Mouse (Mus musculus) megakaryocyte, embryonic 14.5 days (primary cell): ENCODE measurements around the gene Aco1. TPM values are rescaled to one million over a fixed set of nuclear protein-coding genes. Genes with fewer than 3 reads are reported as not detected.

Source experiments
- H3K27me3 ChIP-seq: replicated peaks from 2 replicates; pipeline ENCODE3; 2012; ENCODE audit warnings: inconsistent platforms
- H3K36me3 ChIP-seq: replicated peaks from 2 replicates; pipeline ENCODE3; 2012; ENCODE audit warnings: low read length, inconsistent platforms, mixed read lengths
- H3K4me1 ChIP-seq: 2 replicates; pipeline ENCODE4 v1.6.1; 2012; ENCODE audit warnings: inconsistent platforms
- H3K4me3 ChIP-seq: replicated peaks from 2 replicates; pipeline ENCODE3; 2012; ENCODE audit warnings: moderate library complexity, mild to moderate bottlenecking, inconsistent platforms
- H3K9me3 ChIP-seq: 2 replicates; pipeline ENCODE4 v1.6.1; 2012; ENCODE audit warnings: inconsistent platforms
- FLI1 ChIP-seq: IDR thresholded peaks from 2 replicates; pipeline ENCODE4 v1.6.1; 2012; ENCODE audit warnings: low read length, inconsistent platforms, mixed read lengths
- GATA1 ChIP-seq: IDR thresholded peaks from 3 replicates; pipeline ENCODE4 v1.6.1; 2012; ENCODE audit warnings: mixed read lengths, low read length, inconsistent platforms, borderline replicate concordance
- polyA plus RNA-seq: library from polyadenylated mRNA; stranded (reverse); fragments of >175 nt; gene quantifications from 2 replicates; pipeline ENCODE4 v1.2.3, GENCODE M21; 2012; ENCODE audit warnings: low replicate concordance; ENCODE audit not compliant: insufficient read depth

The Aco1 gene
- polyA plus RNA-seq, 1 experiment, result 3.3 TPM

DNA sequence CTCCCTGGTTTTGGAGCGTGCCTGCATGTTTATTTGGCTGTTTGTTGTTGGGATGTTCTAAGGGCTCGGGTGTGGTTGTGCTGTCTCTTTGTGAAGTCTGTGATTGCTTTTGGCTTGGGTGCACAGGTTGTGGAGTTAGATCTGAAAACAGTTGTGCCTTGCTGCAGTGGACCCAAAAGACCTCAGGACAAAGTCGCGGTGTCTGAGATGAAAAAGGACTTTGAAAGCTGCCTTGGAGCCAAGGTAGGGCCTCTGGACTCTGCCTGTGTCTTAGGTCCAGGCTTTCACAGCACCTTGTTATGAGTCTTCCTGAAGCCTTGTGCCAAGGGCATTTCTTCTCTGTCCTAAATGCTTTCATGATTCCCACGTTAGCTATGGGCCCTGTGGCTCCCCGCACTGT is 37.2 kb downstream of the Aco1 start:
- Histone ChIP-seq H3K27me3 (peaks cover 2% of the 10 kb centered on the region), H3K4me3 (no peak overlapping the region), H3K9me3 (no peaks in the 10 kb centered on the region), H3K4me1 (peaks cover 35% of the 10 kb centered on the region), H3K36me3 (peaks cover 94% of the 10 kb centered on the region)
- no peak for TF ChIP-seq FLI1
- TF ChIP-seq GATA1, result no peak

DNA sequence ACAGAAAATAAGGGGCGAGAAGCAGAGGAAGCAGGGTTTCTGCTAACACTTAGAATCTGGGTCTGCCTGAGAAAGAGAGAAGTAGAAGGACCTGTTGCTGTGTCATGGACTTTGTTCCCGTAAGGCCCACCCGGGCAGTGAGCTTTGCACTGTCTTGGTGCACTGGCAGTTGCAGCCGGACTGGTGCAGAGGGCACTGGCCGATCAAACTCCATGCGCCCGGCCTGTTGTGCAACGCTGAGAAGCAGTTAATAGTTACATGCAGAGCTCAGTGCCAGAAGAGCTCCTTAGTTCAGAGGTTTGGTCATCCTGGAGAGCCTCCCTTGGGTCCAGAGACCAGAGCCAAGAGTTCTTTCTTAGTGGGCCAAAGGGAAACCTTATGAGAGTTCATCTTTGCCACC is 38.8 kb downstream of the Aco1 start:
- H3K27me3 ChIP-seq, result no peaks in the 10 kb centered on the region
- no peak overlapping the region for H3K4me3 ChIP-seq
- TF ChIP-seq GATA1, result no peak
- TF ChIP-seq FLI1, result no peak
- peaks cover 25% of the 10 kb centered on the region for H3K4me1 ChIP-seq
- H3K9me3 ChIP-seq, result no peaks in the 10 kb centered on the region
- H3K36me3 ChIP-seq, result peaks cover 94% of the 10 kb centered on the region

DNA sequence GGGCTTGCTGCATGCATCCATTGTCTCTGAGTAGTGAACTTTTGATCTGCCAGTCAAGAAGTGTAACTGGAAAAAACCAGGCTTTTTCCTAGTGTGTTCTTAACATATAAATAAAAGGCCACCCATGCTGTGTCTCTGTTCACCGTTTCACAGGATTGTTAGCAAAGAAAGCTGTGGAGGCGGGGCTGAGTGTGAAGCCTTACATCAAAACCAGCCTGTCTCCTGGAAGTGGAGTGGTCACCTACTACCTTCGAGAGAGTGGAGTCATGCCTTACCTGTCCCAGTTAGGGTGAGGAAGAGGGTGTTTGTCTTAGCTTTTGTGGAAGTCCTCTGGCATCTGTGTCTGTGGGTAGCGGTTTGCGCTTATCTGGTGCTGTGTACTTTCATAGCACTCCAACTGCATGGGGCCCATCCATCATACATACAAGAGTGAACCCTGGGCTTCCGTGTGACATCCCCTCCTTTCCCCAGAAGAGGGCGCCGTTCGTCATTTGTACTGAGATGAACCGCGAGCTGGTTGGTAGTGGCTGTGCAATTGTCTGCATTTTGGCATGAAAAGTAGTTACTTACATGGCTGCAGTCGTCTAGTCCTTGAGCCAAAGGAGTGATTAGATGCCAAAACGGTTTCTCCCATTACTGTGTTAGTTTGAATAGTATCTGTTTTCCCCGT is 39.9 kb downstream of the Aco1 start:
- peaks cover 97% of the 10 kb centered on the region for H3K36me3 ChIP-seq
- TF ChIP-seq GATA1 (no peak), FLI1 (no peak)
- H3K9me3 ChIP-seq, result no peaks in the 10 kb centered on the region
- H3K4me3 ChIP-seq, result no peak overlapping the region
- H3K4me1 ChIP-seq, result peaks cover 15% of the 10 kb centered on the region
- H3K27me3 ChIP-seq, result no peaks in the 10 kb centered on the region

DNA sequence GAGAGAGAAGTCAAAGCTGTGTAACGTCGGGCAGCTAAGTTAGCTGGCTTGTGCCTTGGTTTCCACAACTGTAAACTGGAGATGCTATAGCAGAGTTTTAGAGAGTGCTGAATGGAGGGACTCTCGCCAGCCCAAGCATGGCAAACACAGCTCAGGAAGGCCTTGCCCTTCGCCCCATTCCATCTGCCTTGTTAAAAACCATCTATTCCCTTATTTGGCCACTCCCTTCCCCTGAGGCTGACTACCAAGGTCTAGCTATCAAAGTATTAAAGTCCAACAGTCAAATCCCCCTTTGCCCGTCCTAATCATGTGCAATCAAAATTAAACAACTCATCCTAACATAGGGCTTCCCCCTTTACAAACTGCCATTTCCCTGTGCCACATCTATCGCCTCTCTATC is 40.9 kb downstream of the Aco1 start:
- TF ChIP-seq GATA1 (no peak), FLI1 (no peak)
- Histone ChIP-seq H3K4me1 (peaks cover 11% of the 10 kb centered on the region), H3K9me3 (no peaks in the 10 kb centered on the region), H3K4me3 (no peak overlapping the region), H3K27me3 (no peaks in the 10 kb centered on the region), H3K36me3 (peaks cover 97% of the 10 kb centered on the region)

DNA sequence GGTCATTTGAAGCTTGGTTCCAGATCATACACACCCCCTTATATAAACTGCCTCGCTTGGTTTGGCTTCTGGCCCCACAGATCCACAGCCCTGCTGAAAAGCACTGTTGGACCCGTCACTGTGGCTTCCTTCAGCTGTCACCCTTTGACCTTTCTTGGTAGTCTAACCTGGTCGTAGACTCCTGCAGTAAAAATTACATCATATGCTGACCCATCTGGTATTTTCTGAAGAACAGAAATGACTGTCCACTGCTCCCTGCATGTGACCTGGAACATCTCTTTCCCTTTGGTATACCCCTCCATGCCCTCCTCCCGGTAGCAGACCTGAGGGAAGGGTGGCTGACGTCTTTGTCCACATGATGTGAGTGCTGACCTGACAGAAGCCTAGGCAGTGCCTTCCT is 41.6 kb downstream of the Aco1 start:
- H3K36me3 ChIP-seq, result peaks cover 99% of the 10 kb centered on the region
- no peaks in the 10 kb centered on the region for H3K27me3 ChIP-seq
- H3K4me3 ChIP-seq, result no peak overlapping the region
- TF ChIP-seq FLI1, result no peak
- TF ChIP-seq GATA1, result no peak
- H3K4me1 ChIP-seq, result peaks cover 18% of the 10 kb centered on the region
- no peaks in the 10 kb centered on the region for H3K9me3 ChIP-seq

DNA sequence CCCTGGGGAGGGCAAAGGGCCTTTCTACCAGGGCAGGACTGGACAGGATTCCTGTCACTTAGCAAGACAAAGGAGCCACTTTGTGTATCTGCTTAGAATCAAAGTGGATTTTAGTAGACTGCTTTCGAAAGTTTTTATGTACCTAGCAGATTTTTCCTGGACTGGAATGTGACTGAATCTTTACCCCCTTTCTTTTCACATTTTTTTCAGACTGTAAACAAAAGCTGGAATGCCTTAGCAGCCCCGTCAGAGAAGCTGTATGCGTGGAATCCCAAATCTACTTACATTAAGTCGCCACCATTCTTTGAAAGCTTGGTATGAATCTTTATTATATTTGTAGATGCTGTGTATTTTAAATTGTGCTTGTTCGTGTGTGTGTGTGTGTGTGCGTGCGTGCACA is 45.1 kb downstream of the Aco1 start:
- Histone ChIP-seq H3K9me3 (no peaks in the 10 kb centered on the region), H3K4me1 (peaks cover 49% of the 10 kb centered on the region), H3K27me3 (no peaks in the 10 kb centered on the region), H3K4me3 (no peak overlapping the region), H3K36me3 (peaks cover 97% of the 10 kb centered on the region)
- TF ChIP-seq FLI1 (no peak), GATA1 (no peak)

DNA sequence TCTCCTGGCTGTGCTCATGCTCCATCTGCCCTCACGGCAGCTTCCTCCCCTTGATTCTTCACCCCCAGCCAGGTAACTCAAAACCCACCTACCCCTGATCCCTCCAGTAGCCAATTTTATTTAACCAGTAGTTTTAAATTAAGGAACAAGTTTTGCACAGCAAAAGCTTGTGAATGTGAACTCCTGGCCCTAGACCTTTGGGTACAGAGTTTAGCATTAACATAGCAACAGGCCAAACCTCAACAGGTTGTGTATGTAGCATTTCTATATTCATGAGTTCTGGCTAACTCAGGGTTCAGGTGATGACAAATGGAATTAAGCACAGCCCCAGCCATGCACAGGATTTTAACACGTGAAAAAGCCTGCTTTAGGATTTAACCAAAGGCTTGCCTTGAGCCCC is 49.4 kb downstream of the Aco1 start:
- peaks cover 57% of the 10 kb centered on the region for H3K4me1 ChIP-seq
- peaks cover 92% of the 10 kb centered on the region for H3K36me3 ChIP-seq
- H3K4me3 ChIP-seq, result no peak overlapping the region
- H3K27me3 ChIP-seq, result no peaks in the 10 kb centered on the region
- no peak for TF ChIP-seq FLI1
- no peak for TF ChIP-seq GATA1
- no peaks in the 10 kb centered on the region for H3K9me3 ChIP-seq

DNA sequence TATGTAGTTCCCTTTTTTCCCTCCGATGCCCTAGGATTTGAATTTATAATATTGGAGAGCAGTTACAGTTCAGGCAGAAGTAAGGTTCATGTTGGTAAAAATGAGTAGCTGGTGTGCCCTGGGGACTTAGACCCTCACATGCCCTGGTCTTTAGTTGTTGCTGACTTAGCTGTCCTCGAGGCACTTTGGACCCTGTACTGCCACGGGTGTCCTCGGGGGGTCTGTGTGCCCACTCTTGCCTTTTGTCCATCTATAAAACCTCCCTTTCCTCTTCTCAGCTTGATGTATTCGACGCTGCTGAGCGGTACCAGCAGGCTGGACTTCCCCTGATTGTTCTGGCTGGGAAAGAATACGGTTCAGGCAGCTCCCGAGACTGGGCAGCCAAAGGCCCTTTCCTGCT is 50.6 kb downstream of the Aco1 start:
- no peak overlapping the region for H3K4me3 ChIP-seq
- no peaks in the 10 kb centered on the region for H3K9me3 ChIP-seq
- no peaks in the 10 kb centered on the region for H3K27me3 ChIP-seq
- H3K36me3 ChIP-seq, result peaks cover 92% of the 10 kb centered on the region
- H3K4me1 ChIP-seq, result peaks cover 57% of the 10 kb centered on the region
- no peak for TF ChIP-seq GATA1
- TF ChIP-seq FLI1, result no peak

DNA sequence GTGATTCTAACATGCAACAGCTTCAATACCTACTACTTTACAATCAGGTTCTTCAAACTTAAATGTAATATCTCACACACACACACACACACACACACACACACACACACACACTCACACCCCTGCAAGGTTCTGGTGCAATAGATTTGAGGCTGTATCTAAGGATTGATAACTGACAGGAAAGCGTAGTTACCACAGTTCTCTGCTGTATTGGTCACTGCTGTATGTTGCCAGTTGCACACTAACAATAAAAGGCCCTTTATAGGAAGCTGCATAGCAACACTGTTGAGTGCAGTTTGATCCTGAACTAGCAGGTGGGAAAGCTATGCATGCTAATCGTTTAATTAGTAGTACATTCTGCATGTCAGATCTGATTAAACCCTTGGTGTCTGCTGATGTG is 52.5 kb downstream of the Aco1 start:
- TF ChIP-seq FLI1, result no peak
- TF ChIP-seq GATA1, result no peak
- peaks cover 41% of the 10 kb centered on the region for H3K4me1 ChIP-seq
- no peak overlapping the region for H3K4me3 ChIP-seq
- H3K9me3 ChIP-seq, result no peaks in the 10 kb centered on the region
- peaks cover 87% of the 10 kb centered on the region for H3K36me3 ChIP-seq
- no peaks in the 10 kb centered on the region for H3K27me3 ChIP-seq

DNA sequence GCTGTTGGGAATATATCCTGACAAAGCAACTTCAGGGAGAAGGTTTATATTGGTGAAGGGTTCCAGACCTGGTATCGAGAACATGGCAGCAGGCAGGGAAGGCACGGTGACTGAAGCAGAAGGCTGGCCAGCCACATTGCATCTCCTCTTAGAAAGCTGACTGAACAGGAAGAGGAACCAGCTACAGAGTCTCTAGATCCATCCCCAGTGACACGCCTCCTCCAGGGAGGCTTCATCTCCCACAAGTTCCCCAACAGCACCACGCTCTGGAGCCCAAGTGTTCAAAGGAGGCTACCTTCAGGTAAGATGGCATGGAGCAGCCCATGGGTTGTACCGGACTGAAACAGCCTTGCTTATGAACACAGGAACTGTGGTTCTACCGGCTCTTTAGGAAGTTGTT is 59.3 kb downstream of the Aco1 start:
- Histone ChIP-seq H3K27me3 (no peaks in the 10 kb centered on the region), H3K4me1 (peaks cover 6% of the 10 kb centered on the region; the same call in 1 of the 2 replicates), H3K4me3 (no peak overlapping the region), H3K9me3 (no peaks in the 10 kb centered on the region), H3K36me3 (peaks cover 86% of the 10 kb centered on the region)
- TF ChIP-seq GATA1 (no peak), FLI1 (no peak)
